Mouse (Mus musculus) ZHBTc4 (cell line): ENCODE measurements at regions not wholly inside any gene's neighbourhood (a gene's known extent, or its start where the extent isn't known, plus 50 kb on each side); places are given as distances from the start of the nearest gene placed in this dataset.
A peak's percentile ranks its signal among the peaks of the same experiment; 100 is the strongest.

Source experiments
- DNase-seq: peaks from one replicate; pipeline ENCODE4 v3.0.0-alpha.2; 2011; ENCODE audit warnings: low read depth, low spot score

- DNase-seq = no peak
Observed at GRCm38 (mm10) chr16:30870676-30871075, 210.6 kb downstream of the Xxylt1 start.

GRCm38 (mm10) chr16:30872147-30872546 lies 209.1 kb downstream of the Xxylt1 start:
- no peak for DNase-seq

- peak; percentile 67 for DNase-seq
Observed at GRCm38 (mm10) chr16:30873493-30874211, 207.6 kb downstream of the Xxylt1 start.

- no peak for DNase-seq
Observed at GRCm38 (mm10) chr16:30875235-30875829, 205.9 kb downstream of the Xxylt1 start.

GRCm38 (mm10) chr16:30878821-30879220 lies 202.4 kb downstream of the Xxylt1 start:
- DNase-seq = peak; percentile 66

- peak; percentile 64 for DNase-seq
Observed at GRCm38 (mm10) chr16:30879878-30880277, 201.4 kb downstream of the Xxylt1 start.

- no peak for DNase-seq
Observed at GRCm38 (mm10) chr16:30880682-30881081, 200.6 kb downstream of the Xxylt1 start.

GRCm38 (mm10) chr16:30881186-30881585 lies 200.0 kb downstream of the Xxylt1 start:
- DNase-seq = no peak

GRCm38 (mm10) chr16:30883490-30884188 lies 197.6 kb downstream of the Xxylt1 start:
- no peak for DNase-seq

- no peak for DNase-seq
Observed at GRCm38 (mm10) chr16:30884189-30884551, 197.1 kb downstream of the Xxylt1 start.

GRCm38 (mm10) chr16:30886982-30887381 lies 194.2 kb downstream of the Xxylt1 start:
- no peak for DNase-seq

- DNase-seq = no peak
Observed at GRCm38 (mm10) chr16:30887536-30887935, 193.7 kb downstream of the Xxylt1 start.

GRCm38 (mm10) chr16:30888556-30889323 lies 192.5 kb downstream of the Xxylt1 start:
- no peak for DNase-seq

- DNase-seq = no peak
Observed at GRCm38 (mm10) chr16:30892606-30893005, 188.6 kb downstream of the Xxylt1 start.

- no peak for DNase-seq
Observed at GRCm38 (mm10) chr16:30894086-30894485, 187.1 kb downstream of the Xxylt1 start.

GRCm38 (mm10) chr16:30895021-30895420 lies 186.2 kb downstream of the Xxylt1 start:
- DNase-seq = no peak

GRCm38 (mm10) chr16:30897371-30897770 lies 183.9 kb downstream of the Xxylt1 start:
- DNase-seq = no peak

- DNase-seq = no peak
Observed at GRCm38 (mm10) chr16:30900121-30900520, 181.1 kb downstream of the Xxylt1 start.

- no peak for DNase-seq
Observed at GRCm38 (mm10) chr16:30901309-30901708, 179.9 kb downstream of the Xxylt1 start.
